Comparison of ENCODE assay signal across 23 mouse cellular contexts in the genomic region with DNA sequence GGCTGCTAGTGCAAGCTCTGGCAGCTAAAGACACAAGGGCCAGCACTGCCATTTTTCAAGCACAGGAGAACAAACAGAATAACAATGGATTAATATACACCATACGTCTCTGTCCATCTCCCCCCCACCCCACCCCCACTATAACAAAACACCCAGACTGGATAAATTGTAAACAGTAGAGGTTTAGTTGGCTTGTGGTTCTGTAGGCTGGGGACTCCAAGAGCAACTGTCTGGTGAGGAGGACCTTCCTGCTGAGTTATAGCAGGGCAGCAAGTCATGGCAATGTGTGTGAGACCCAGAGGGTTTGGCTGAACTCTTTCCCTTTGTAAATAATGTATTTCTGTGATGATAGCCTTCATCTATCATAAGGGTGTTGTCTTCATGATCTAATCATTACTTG. TPM values are rescaled to one million over a fixed set of nuclear protein-coding genes. Genes with fewer than 3 reads are reported as not detected.
A peak's percentile ranks its signal among the peaks of the same experiment; 100 is the strongest.
DNase-seq lines count a peak whose midpoint lies in the region; ATAC-seq and TF ChIP-seq lines count a peak whose summit lies in the region.
"Had no signal": no experiment of that assay in that cellular context is flagged by ENCODE, and none has a peak within 500 bp of the region (broad histone marks: within the 10 kb centered on the region; RNA-seq: fewer than 3 reads in every experiment).

No protein-coding gene starts in this region.

- peaks cover 17% of the 10 kb centered on the region for H3K4me1 ChIP-seq in intestine, embryonic 14.5 days (replicated peaks; ENCODE audit: control insufficient read depth, insufficient read depth, low read length)
- H3K4me1 ChIP-seq in intestine, postnatal 0 days (replicated peaks; ENCODE audit: control insufficient read depth, insufficient read depth, low read length): 0 out of 2 replicates have a peak, but pooled peaks cover 3% of the 10 kb centered on the region
- peaks cover 26% of the 10 kb centered on the region for H3K4me1 ChIP-seq in lung, embryonic 16.5 days (replicated peaks; ENCODE audit: control insufficient read depth, insufficient read depth, low read length)
- peaks cover 17% of the 10 kb centered on the region for H3K4me1 ChIP-seq in stomach, embryonic 15.5 days
- no peaks in the 10 kb centered on the region for H3K4me1 ChIP-seq in midbrain, embryonic 10.5 days
- H3K4me1 ChIP-seq: embryonic facial prominence, embryonic 15.5 days; forebrain, embryonic 10.5 days had no signal

- no peak overlapping the region for H3K4me2 ChIP-seq in intestine, embryonic 14.5 days (ENCODE audit: low read length)
- H3K4me2 ChIP-seq in intestine, postnatal 0 days (replicated peaks; ENCODE audit: low read depth): no peak overlapping the region
- no peak overlapping the region for H3K4me2 ChIP-seq in lung, embryonic 16.5 days (ENCODE audit: low read depth, low read length)
- H3K4me2 ChIP-seq in stomach, embryonic 15.5 days: no peak overlapping the region
- H3K4me2 ChIP-seq: embryonic facial prominence, embryonic 15.5 days; heart, embryonic 13.5 days had no signal

- H3K9ac ChIP-seq in intestine, embryonic 14.5 days (ENCODE audit: low read length): no peak overlapping the region
- no peak overlapping the region for H3K9ac ChIP-seq in intestine, postnatal 0 days (ENCODE audit: low read depth, low read length)
- no peak overlapping the region for H3K9ac ChIP-seq in lung, embryonic 16.5 days (ENCODE audit: low read length)
- H3K9ac ChIP-seq in stomach, embryonic 15.5 days: no peak overlapping the region
- H3K9ac ChIP-seq: embryonic facial prominence, embryonic 15.5 days; heart, embryonic 13.5 days had no signal

- peak overlapping the region; percentile 8 for H3K27ac ChIP-seq in intestine, embryonic 14.5 days (ENCODE audit: low read depth)
- no peak overlapping the region for H3K27ac ChIP-seq in intestine, postnatal 0 days (ENCODE audit: low read depth, low read length)
- peak overlapping the region; percentile 70 for H3K27ac ChIP-seq in lung, embryonic 16.5 days (ENCODE audit: low read length)
- peak overlapping the region; percentile 73 for H3K27ac ChIP-seq in stomach, embryonic 15.5 days
- no peak overlapping the region for H3K27ac ChIP-seq in midbrain, embryonic 10.5 days (replicated peaks)
- H3K27ac ChIP-seq: embryonic facial prominence, embryonic 15.5 days; forebrain, embryonic 10.5 days; gastrocnemius, adult 2 months; heart, embryonic 13.5 days had no signal

- WGBS in intestine, embryonic 14.5 days: 54% methylated on average over 1 of the region's 1 CpGs
- WGBS in intestine, postnatal 0 days: 65% methylated on average over 1 of the region's 1 CpGs
- WGBS in lung, embryonic 16.5 days: 20% methylated on average over 1 of the region's 1 CpGs
- 35% methylated on average over 1 of the region's 1 CpGs for WGBS in stomach, embryonic 15.5 days
- WGBS in midbrain, embryonic 10.5 days: 77% methylated on average over 1 of the region's 1 CpGs

- no peaks in the 10 kb centered on the region for H3K27me3 ChIP-seq in intestine, embryonic 14.5 days (replicated peaks; ENCODE audit: control insufficient read depth, insufficient read depth, low read length)
- no peaks in the 10 kb centered on the region for H3K27me3 ChIP-seq in intestine, postnatal 0 days (replicated peaks; ENCODE audit: control insufficient read depth, insufficient read depth, low read length)
- no peaks in the 10 kb centered on the region for H3K27me3 ChIP-seq in lung, embryonic 16.5 days (ENCODE audit: control insufficient read depth, insufficient read depth, low read depth, low read length)
- H3K27me3 ChIP-seq in stomach, embryonic 15.5 days (replicated peaks): no peaks in the 10 kb centered on the region
- no peaks in the 10 kb centered on the region for H3K27me3 ChIP-seq in midbrain, embryonic 10.5 days (ENCODE audit: low read depth, poor library complexity, severe bottlenecking)
- H3K27me3 ChIP-seq: embryonic facial prominence, embryonic 15.5 days; heart, embryonic 13.5 days had no signal

- no peak for TF ChIP-seq CTCF in intestine, postnatal 0 days (IDR thresholded peaks at IDR 0.05; ENCODE audit: low read depth)

- DNase-seq in intestine, embryonic 14.5 days (ENCODE audit: low spot score): no peak
- no peak for DNase-seq in lung, postnatal 25 days (ENCODE audit: low spot score)
- DNase-seq in thymus, postnatal 10 days (ENCODE audit: low spot score in 2 of 2): no peak
- DNase-seq in midbrain, embryonic 10.5 days (ENCODE audit: low spot score): no peak
- DNase-seq: adrenal gland, postnatal 10 days; B cell, adult 2 months; cerebellum, adult 11 months; cerebellum, adult 8-10 months; cerebellum, postnatal 14 days; embryo, embryonic 11 days; gastrocnemius, adult 2 months; gastrocnemius, postnatal 25 days; heart, postnatal 36 days had no signal

- no peaks in the 10 kb centered on the region for H3K9me3 ChIP-seq in intestine, embryonic 14.5 days (ENCODE audit: control insufficient read depth, low read length)
- no peaks in the 10 kb centered on the region for H3K9me3 ChIP-seq in intestine, postnatal 0 days (ENCODE audit: control insufficient read depth)
- no peaks in the 10 kb centered on the region for H3K9me3 ChIP-seq in lung, embryonic 16.5 days (ENCODE audit: control insufficient read depth, low read length)
- H3K9me3 ChIP-seq in stomach, embryonic 15.5 days: no peaks in the 10 kb centered on the region
- no peaks in the 10 kb centered on the region for H3K9me3 ChIP-seq in midbrain, embryonic 10.5 days (replicated peaks)
- H3K9me3 ChIP-seq: embryonic facial prominence, embryonic 15.5 days; forebrain, embryonic 10.5 days; heart, embryonic 13.5 days had no signal

- no peaks in the 10 kb centered on the region for H3K36me3 ChIP-seq in intestine, embryonic 14.5 days (ENCODE audit: control insufficient read depth, insufficient read depth, low read length)
- H3K36me3 ChIP-seq in intestine, postnatal 0 days (ENCODE audit: control insufficient read depth, insufficient read depth): no peaks in the 10 kb centered on the region
- no peaks in the 10 kb centered on the region for H3K36me3 ChIP-seq in lung, embryonic 16.5 days (ENCODE audit: control insufficient read depth, insufficient read depth, low read length)
- H3K36me3 ChIP-seq in stomach, embryonic 15.5 days: no peaks in the 10 kb centered on the region
- H3K36me3 ChIP-seq in midbrain, embryonic 10.5 days: no peaks in the 10 kb centered on the region
- H3K36me3 ChIP-seq: embryonic facial prominence, embryonic 15.5 days; forebrain, embryonic 10.5 days; G1E; heart, embryonic 13.5 days had no signal

- no peak overlapping the region for H3K4me3 ChIP-seq in intestine, embryonic 14.5 days (ENCODE audit: low read depth, low read length)
- no peak overlapping the region for H3K4me3 ChIP-seq in intestine, postnatal 0 days (ENCODE audit: low read depth, low read length)
- H3K4me3 ChIP-seq in lung, embryonic 16.5 days (ENCODE audit: low read length): no peak overlapping the region
- H3K4me3 ChIP-seq in stomach, embryonic 15.5 days (replicated peaks): no peak overlapping the region
- H3K4me3 ChIP-seq in midbrain, embryonic 10.5 days: no peak overlapping the region
- H3K4me3 ChIP-seq: embryonic facial prominence, embryonic 15.5 days; erythroblast, embryonic 14.5 days; forebrain, embryonic 10.5 days; gastrocnemius, adult 2 months; heart, embryonic 13.5 days had no signal

- ATAC-seq in intestine, embryonic 14.5 days (replicated peaks; ENCODE audit: low FRiP score, low TSS enrichment, low read depth): 0 out of 2 replicates have a peak, but pooled peaks have one; percentile 18
- ATAC-seq in intestine, postnatal 0 days: no peak
- peak; percentile 75 for ATAC-seq in lung, embryonic 16.5 days (ENCODE audit: low read depth)
- peak; percentile 36; the same call in 1 of the 2 replicates for ATAC-seq in stomach, embryonic 15.5 days (ENCODE audit: insufficient read depth, low FRiP score, low read depth)
- ATAC-seq: CD4-positive, CD25-positive, alpha-beta regulatory T cell, adult 4 months; forebrain, embryonic 14.5 days had no signal

RNA-seq across cellular contexts. Expression of a gene that starts 33.0 kb away (rescaled TPM):
- 13.0 and 13.6 TPM in 2 replicates for polyA plus RNA-seq in intestine, embryonic 14.5 days (2014; fragmentation: Nextera tagmentation; extraction: Ambion mirVana)
- polyA plus RNA-seq in intestine, postnatal 0 days (2015; fragmentation: Nextera tagmentation; extraction: Ambion mirVana): 7.5 and 7.7 TPM in 2 replicates
- 6.3 and 7.2 TPM in 2 replicates for polyA plus RNA-seq in lung, embryonic 16.5 days (2015; fragmentation: Nextera tagmentation; extraction: Ambion mirVana)
- 9.0 and 9.2 TPM in 2 replicates for polyA plus RNA-seq in stomach, embryonic 15.5 days (2015; fragmentation: Nextera tagmentation; extraction: Ambion mirVana)
- 30.2 and 37.3 TPM in 2 replicates for polyA plus RNA-seq in midbrain, embryonic 10.5 days (2016; fragmentation: Nextera tagmentation; extraction: Ambion mirVana)
- polyA plus RNA-seq: G1E had no signal

Comparison
In these comparisons a context has a peak if more than half of its experiments do, and no peak if none do; other contexts are left out.
1. H3K27ac ChIP-seq: peak in intestine, embryonic 14.5 days (single experiment), lung, embryonic 16.5 days (single experiment) and stomach, embryonic 15.5 days (single experiment); none in intestine, postnatal 0 days (single experiment) and midbrain, embryonic 10.5 days (single experiment).